28 mouse cellular contexts compared by ENCODE assay signal in the genomic region with DNA sequence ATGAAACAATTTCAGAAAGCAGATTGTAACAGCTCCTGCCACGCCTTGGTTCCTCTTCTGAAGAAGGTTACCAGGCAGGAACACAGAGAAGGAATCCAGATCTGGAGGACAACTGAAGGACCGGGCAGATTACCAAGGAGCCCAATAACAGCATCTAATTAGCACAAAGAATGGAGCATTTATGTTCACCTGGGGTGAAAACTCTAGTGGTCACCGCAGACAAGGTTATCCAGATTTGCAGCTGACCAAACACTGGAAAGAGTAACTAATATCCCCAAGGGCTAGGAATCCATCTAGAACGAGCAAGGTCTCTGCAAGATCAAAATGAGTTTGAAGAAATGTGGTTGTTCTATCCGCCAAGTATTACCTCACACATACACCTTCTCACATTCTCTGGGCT. TPM values are rescaled to one million over a fixed set of nuclear protein-coding genes. Genes with fewer than 3 reads are reported as not detected.
DNase-seq lines count a peak whose midpoint lies in the region; ATAC-seq lines count a peak whose summit lies in the region.
"Had no signal": no experiment of that assay in that cellular context is flagged by ENCODE, and none has a peak within 500 bp of the region (broad histone marks: within the 10 kb centered on the region; RNA-seq: fewer than 3 reads in every experiment).

No protein-coding gene starts in this region.

- peak; percentile 24 for DNase-seq in kidney, adult 18-20 months
- DNase-seq in kidney, postnatal 14 days: peak; percentile 39
- peak; percentile 34 to 61 for DNase-seq in kidney, postnatal 25 days
- no peak for DNase-seq in gastrocnemius, postnatal 4 days (ENCODE audit: low spot score in 2 of 2)
- no peak for DNase-seq in left cerebral cortex, postnatal 10 days (ENCODE audit: extremely low spot score in 1 of 2, low spot score in 2 of 2)
- DNase-seq: adrenal gland, postnatal 10 days; adrenal gland, postnatal 36 days; B cell, adult 2 months; cerebellum, adult 18-20 months; cerebellum, adult 9-11 months; cerebellum, postnatal 25 days; gastrocnemius, postnatal 25 days; heart, adult 2 months; heart, postnatal 14 days; heart, postnatal 4 days had no signal

- H3K9me3 ChIP-seq in kidney, embryonic 14.5 days (ENCODE audit: control insufficient read depth, low read length): no peaks in the 10 kb centered on the region
- H3K9me3 ChIP-seq in kidney, embryonic 15.5 days (replicated peaks): no peaks in the 10 kb centered on the region; the same call in 1 of the 2 replicates
- no peaks in the 10 kb centered on the region for H3K9me3 ChIP-seq in stomach, embryonic 15.5 days
- H3K9me3 ChIP-seq: embryonic facial prominence, embryonic 12.5 days; embryonic facial prominence, embryonic 15.5 days; G1E; heart, embryonic 10.5 days had no signal

- no peak overlapping the region for H3K27ac ChIP-seq in kidney, embryonic 14.5 days (ENCODE audit: low read depth, low read length)
- H3K27ac ChIP-seq in kidney, embryonic 15.5 days: no peak overlapping the region
- peak overlapping the region; percentile 27; the same call in 1 of the 2 replicates for H3K27ac ChIP-seq in stomach, embryonic 15.5 days
- H3K27ac ChIP-seq: embryonic facial prominence, embryonic 12.5 days; embryonic facial prominence, embryonic 15.5 days; heart, adult 2 months; heart, embryonic 10.5 days; heart, embryonic 13.5 days; hindbrain, embryonic 14.5 days had no signal

- no peak overlapping the region for H3K4me2 ChIP-seq in kidney, embryonic 14.5 days (replicated peaks; ENCODE audit: low read depth, low read length)
- no peak overlapping the region for H3K4me2 ChIP-seq in kidney, embryonic 15.5 days
- H3K4me2 ChIP-seq in stomach, embryonic 15.5 days: no peak overlapping the region
- H3K4me2 ChIP-seq: embryonic facial prominence, embryonic 12.5 days; embryonic facial prominence, embryonic 15.5 days; heart, embryonic 13.5 days; hindbrain, embryonic 14.5 days had no signal

- intact Hi-C loops in left cerebral cortex, postnatal 10 days (cut with DNase I): no loop called here

- no peak overlapping the region for H3K4me3 ChIP-seq in kidney, embryonic 14.5 days (ENCODE audit: low read length)
- no peak overlapping the region for H3K4me3 ChIP-seq in kidney, embryonic 15.5 days (replicated peaks)
- no peak overlapping the region for H3K4me3 ChIP-seq in stomach, embryonic 15.5 days (replicated peaks)
- H3K4me3 ChIP-seq: embryonic facial prominence, embryonic 12.5 days; embryonic facial prominence, embryonic 15.5 days; heart, adult 2 months; heart, embryonic 10.5 days; heart, embryonic 13.5 days had no signal

- no peaks in the 10 kb centered on the region for H3K36me3 ChIP-seq in kidney, embryonic 14.5 days (ENCODE audit: control insufficient read depth, insufficient read depth, low read length)
- no peaks in the 10 kb centered on the region for H3K36me3 ChIP-seq in kidney, embryonic 15.5 days
- no peaks in the 10 kb centered on the region for H3K36me3 ChIP-seq in stomach, embryonic 15.5 days
- H3K36me3 ChIP-seq: embryonic facial prominence, embryonic 12.5 days; embryonic facial prominence, embryonic 15.5 days; G1E; heart, embryonic 10.5 days; heart, embryonic 13.5 days had no signal

- 77% methylated on average over 5 of the region's 5 CpGs for WGBS in kidney, embryonic 14.5 days
- WGBS in kidney, embryonic 15.5 days: 76% methylated on average over 5 of the region's 5 CpGs
- 71% methylated on average over 5 of the region's 5 CpGs for WGBS in stomach, embryonic 15.5 days

- H3K4me1 ChIP-seq in kidney, embryonic 14.5 days (ENCODE audit: control insufficient read depth, insufficient read depth, low read length): 0 out of 2 replicates have a peak, but pooled peaks cover 3% of the 10 kb centered on the region
- H3K4me1 ChIP-seq in kidney, embryonic 15.5 days: peaks cover 14% of the 10 kb centered on the region
- H3K4me1 ChIP-seq in stomach, embryonic 15.5 days: no peaks in the 10 kb centered on the region

- ATAC-seq in kidney, embryonic 14.5 days (ENCODE audit: low FRiP score, low TSS enrichment): no peak
- ATAC-seq in kidney, embryonic 15.5 days (replicated peaks; ENCODE audit: low FRiP score): no peak
- no peak for ATAC-seq in stomach, embryonic 15.5 days (ENCODE audit: insufficient read depth, low FRiP score, low read depth)
- ATAC-seq: forebrain, embryonic 14.5 days; Patski had no signal

- H3K27me3 ChIP-seq in kidney, embryonic 14.5 days (ENCODE audit: control insufficient read depth, insufficient read depth, low read length): peaks cover 20% of the 10 kb centered on the region
- peaks cover 25% of the 10 kb centered on the region for H3K27me3 ChIP-seq in kidney, embryonic 15.5 days
- H3K27me3 ChIP-seq in stomach, embryonic 15.5 days (replicated peaks): peaks cover 12% of the 10 kb centered on the region

- H3K9ac ChIP-seq in kidney, embryonic 14.5 days (ENCODE audit: low read depth, low read length): no peak overlapping the region
- no peak overlapping the region for H3K9ac ChIP-seq in kidney, embryonic 15.5 days
- no peak overlapping the region for H3K9ac ChIP-seq in stomach, embryonic 15.5 days
- H3K9ac ChIP-seq: embryonic facial prominence, embryonic 12.5 days; embryonic facial prominence, embryonic 15.5 days; heart, embryonic 13.5 days; hindbrain, embryonic 14.5 days had no signal

RNA-seq across cellular contexts. Expression of a gene that starts 5.2 kb away (rescaled TPM):
- 15.8 and 32.7 TPM in 2 replicates for polyA plus RNA-seq in kidney, embryonic 14.5 days (2014; fragmentation: Nextera tagmentation; extraction: Ambion mirVana)
- 26.1 and 27.4 TPM in 2 replicates for polyA plus RNA-seq in kidney, embryonic 15.5 days (2015; fragmentation: Nextera tagmentation; extraction: Ambion mirVana)
- 58.9 and 70.3 TPM in 2 replicates for polyA plus RNA-seq in stomach, embryonic 15.5 days (2015; fragmentation: Nextera tagmentation; extraction: Ambion mirVana)
- total RNA-seq in gastrocnemius, postnatal 4 days (2021): under 1 TPM; 0.29 to 0.54 TPM
- total RNA-seq in left cerebral cortex, postnatal 10 days (2021): 1 to 10 TPM; 9.5 to 9.6 TPM
- total RNA-seq: common myeloid progenitor, adult 5-6 weeks; granulocyte monocyte progenitor cell, adult 5-6 weeks had no signal
- polyA plus RNA-seq: G1E had no signal

RNA-seq across cellular contexts. Expression of a gene that starts 54.9 kb away (rescaled TPM):
- polyA plus RNA-seq in kidney, embryonic 14.5 days (2014; fragmentation: Nextera tagmentation; extraction: Ambion mirVana): 86.3 and 94.4 TPM in 2 replicates
- 81.4 and 82.1 TPM in 2 replicates for polyA plus RNA-seq in kidney, embryonic 15.5 days (2015; fragmentation: Nextera tagmentation; extraction: Ambion mirVana)
- polyA plus RNA-seq in stomach, embryonic 15.5 days (2015; fragmentation: Nextera tagmentation; extraction: Ambion mirVana): 62.0 and 66.9 TPM in 2 replicates
- total RNA-seq in gastrocnemius, postnatal 4 days (2021): 10 to 100 TPM; 26.4 to 27.9 TPM
- 10 to 100 TPM; 42.8 to 44.2 TPM for total RNA-seq in left cerebral cortex, postnatal 10 days (2021)

Comparison
In these comparisons a context has a peak if more than half of its experiments do, and no peak if none do; other contexts are left out.
1. DNase-seq: peak in kidney, adult 18-20 months (single experiment), kidney, postnatal 14 days (single experiment) and kidney, postnatal 25 days (2 of 2); none in gastrocnemius, postnatal 4 days (0 of 2) and left cerebral cortex, postnatal 10 days (0 of 2).